Mouse (Mus musculus) midbrain, embryonic 11.5 days (tissue): ENCODE measurements around the gene Ndufs2. TPM values are rescaled to one million over a fixed set of nuclear protein-coding genes. Genes with fewer than 3 reads are reported as not detected.
"Not testable (repeated sequence)": the region's sequence is repeated elsewhere in the genome, so short reads cannot be mapped to it uniquely, and the experiment has no call there.

Experiments used
- ATAC-seq: fragments of 200-750 bp; cut with Nextera tagmentation; 2 replicates; pipeline ENCODE4 v1.8.0; 2017; ENCODE audit warnings: moderate TSS enrichment, moderate library complexity; ENCODE audit not compliant: low FRiP score
- DNase-seq: peaks from one replicate; pipeline ENCODE4 v3.0.0; 2015; ENCODE audit warnings: low spot score; ENCODE audit errors: missing footprints
- H3K27ac ChIP-seq: fragments of 300-500 bp; sonication (generic); 2 replicates; pipeline ENCODE4 v1.5.1; 2014; ENCODE audit warnings: low read depth, low read length
- H3K27me3 ChIP-seq: fragments of 300-500 bp; sonication (generic); 2 replicates; pipeline ENCODE4 v1.6.1; 2014; ENCODE audit warnings: mild to moderate bottlenecking, low read length, moderate library complexity, mixed read lengths; ENCODE audit not compliant: control insufficient read depth, insufficient read depth
- H3K36me3 ChIP-seq: fragments of 300-500 bp; sonication (generic); 2 replicates; pipeline ENCODE4 v1.6.1; 2014; ENCODE audit warnings: mild to moderate bottlenecking, low read length, moderate library complexity, mixed read lengths; ENCODE audit not compliant: control insufficient read depth, insufficient read depth
- H3K4me1 ChIP-seq: fragments of 300-500 bp; sonication (generic); 2 replicates; pipeline ENCODE4 v1.6.1; 2014; ENCODE audit warnings: low read length; ENCODE audit not compliant: control insufficient read depth, insufficient read depth
- H3K4me2 ChIP-seq: fragments of 300-500 bp; sonication (generic); 2 replicates; pipeline ENCODE4 v1.6.1; 2014; ENCODE audit warnings: mild to moderate bottlenecking, moderate library complexity
- H3K4me3 ChIP-seq: fragments of 300-500 bp; sonication (generic); 2 replicates; pipeline ENCODE4 v1.5.1; 2014; ENCODE audit warnings: low read depth, low read length
- H3K9ac ChIP-seq: fragments of 300-500 bp; sonication (generic); 2 replicates; pipeline ENCODE4 v1.6.1; 2014; ENCODE audit warnings: low read length
- H3K9me3 ChIP-seq: fragments of 300-500 bp; sonication (generic); 2 replicates; pipeline ENCODE4 v1.6.1; 2016; ENCODE audit warnings: low read length; ENCODE audit not compliant: control insufficient read depth
- WGBS: fragments of 180-500 bp; shearing (Covaris S2); extraction: QIAGEN DNeasy Blood & Tissue Kit; methylation state at CpG from one replicate; pipeline ENCODE4 v1.1.7; 2014; 5-methylcytosine and 5-hydroxymethylcytosine counted together
- polyA plus RNA-seq: library from polyadenylated mRNA; unstranded; fragments of >200 nt; fragmentation: Nextera tagmentation; extraction: Ambion mirVana; gene quantifications from 2 replicates; pipeline ENCODE4 v1.2.1, GENCODE M21; 2014

The Ndufs2 gene
- polyA plus RNA-seq, 1 experiment from 2014 or later, result 232 TPM

DNA sequence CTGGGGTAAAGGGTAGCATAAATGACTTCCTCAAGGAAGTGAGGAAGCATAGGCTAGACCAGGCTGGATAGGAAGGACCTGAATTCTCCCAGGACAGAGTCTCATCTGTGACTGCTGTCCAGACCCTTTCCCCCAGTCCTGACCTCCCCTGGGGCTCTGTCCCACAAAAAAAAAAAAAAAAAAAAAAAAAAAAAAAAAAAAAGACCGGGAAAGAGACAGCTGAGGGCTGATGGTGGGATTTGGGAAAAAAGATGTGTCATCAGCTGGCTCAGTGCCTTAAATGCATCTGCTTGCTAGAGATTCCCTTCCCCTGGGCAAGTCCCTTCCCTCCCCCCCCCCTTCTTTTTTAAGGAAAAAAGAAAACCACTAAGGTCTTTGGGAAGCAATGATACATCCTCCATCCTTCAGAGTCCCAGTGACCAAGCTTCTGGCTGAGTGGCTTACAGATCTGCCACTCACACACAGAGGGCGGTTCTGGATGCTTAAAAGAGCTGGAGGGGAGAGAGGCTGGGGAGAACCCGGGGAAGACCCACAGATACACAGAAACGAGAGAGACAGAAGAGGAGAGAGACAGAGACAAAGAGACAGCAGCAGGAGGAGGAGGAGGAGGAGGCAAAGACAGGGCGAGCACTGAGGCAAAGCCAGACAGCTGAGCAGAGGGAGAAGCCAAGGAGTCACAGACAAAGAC, 1.1 kb downstream of the Ndufs2 start, which contains the start of gene Adamts4:
Gene Adamts4 (plus strand): TSS at position 509 of the 688 bp plus-strand sequence.
- ATAC-seq (no peak), DNase-seq (peak; percentile 93)
- Histone ChIP-seq H3K9ac (peak within 1 kb of the TSS; percentile 51), H3K4me1 (peaks cover 37% of the 10 kb centered on the region), H3K4me3 (peak within 1 kb of the TSS; percentile 18), H3K4me2 (peak within 1 kb of the TSS; percentile 47), H3K9me3 (no peaks in the 10 kb centered on the region), H3K27me3 (no peaks in the 10 kb centered on the region), H3K36me3 (no peaks in the 10 kb centered on the region), H3K27ac (no peak within 1 kb of the TSS)
- WGBS, result 7% methylated on average over 5 of the region's 5 CpGs

DNA sequence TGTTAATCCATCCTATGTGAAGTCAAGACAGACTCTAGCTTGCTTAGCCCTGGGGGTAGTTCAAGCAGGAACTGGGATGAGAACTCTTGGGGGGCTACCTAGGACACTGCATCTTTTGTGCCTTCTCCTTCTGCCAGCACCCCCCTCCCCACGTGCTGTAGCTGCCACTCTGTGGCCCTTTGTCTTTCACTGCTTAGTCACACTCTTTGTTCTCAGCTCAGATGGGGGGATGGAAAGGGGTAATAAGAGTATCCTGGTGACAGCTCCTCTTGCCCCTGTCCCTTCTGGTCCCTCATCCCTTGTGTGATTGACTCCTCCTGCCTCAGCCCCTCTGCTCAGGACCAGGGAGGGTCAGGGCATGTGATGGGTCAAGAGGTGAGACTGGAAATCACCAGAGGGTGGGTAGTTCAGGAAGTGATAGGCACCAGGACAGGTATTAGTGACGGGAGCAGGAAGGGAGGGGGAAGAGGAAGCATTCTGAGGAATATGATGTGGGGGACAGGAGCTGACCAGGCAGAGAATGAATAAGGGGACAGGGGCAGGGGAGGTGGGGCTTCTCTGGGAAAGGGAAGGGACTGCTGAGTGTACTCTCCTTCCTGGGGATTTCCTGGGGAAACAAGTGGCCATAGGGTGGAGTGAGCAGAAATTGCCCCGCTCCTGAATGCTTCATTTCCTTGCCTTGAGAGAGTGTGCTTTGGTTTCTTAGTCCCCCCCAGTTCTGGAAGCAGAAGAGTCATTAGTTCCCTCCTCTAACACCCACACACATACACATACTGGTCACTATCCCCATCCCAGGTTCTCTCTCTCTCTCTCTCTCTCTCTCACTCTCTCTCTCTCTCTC, 2.6 kb downstream of the Ndufs2 start:
- DNase-seq (no peak), ATAC-seq (no peak)
- Histone ChIP-seq H3K9me3 (no peaks in the 10 kb centered on the region), H3K27ac (no peak overlapping the region), H3K27me3 (no peaks in the 10 kb centered on the region), H3K9ac (no peak overlapping the region; the same call in 1 of the 2 replicates), H3K36me3 (no peaks in the 10 kb centered on the region), H3K4me3 (no peak overlapping the region), H3K4me2 (no peak overlapping the region), H3K4me1 (peaks cover 37% of the 10 kb centered on the region)
- 36% methylated on average over 3 of the region's 3 CpGs for WGBS

DNA sequence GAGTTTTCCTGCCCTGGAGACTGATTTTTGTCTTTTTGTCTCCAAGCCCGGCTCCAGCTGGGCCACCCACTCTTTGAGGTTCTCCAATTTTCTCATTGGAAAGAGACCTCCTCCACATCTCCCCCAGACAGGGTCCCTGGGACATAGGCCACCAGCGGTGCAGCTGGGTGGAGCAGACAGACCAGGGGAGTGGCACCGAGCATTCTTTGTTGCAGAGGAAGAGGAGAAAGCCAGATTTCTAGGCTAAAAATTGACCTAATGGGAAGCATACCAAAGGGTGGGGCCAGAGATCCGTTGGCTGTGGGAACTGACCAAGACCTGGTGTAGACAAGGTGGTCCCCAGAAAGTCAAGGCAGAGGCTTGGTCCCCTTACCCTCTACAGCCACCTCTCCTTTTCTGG, 3.3 kb downstream of the Ndufs2 start:
- Histone ChIP-seq H3K4me3 (peak overlapping the region; percentile 64), H3K27ac (peak overlapping the region; percentile 5; the same call in 1 of the 2 replicates), H3K4me2 (peak overlapping the region; percentile 81; the same call in 1 of the 2 replicates), H3K27me3 (no peaks in the 10 kb centered on the region), H3K9me3 (no peaks in the 10 kb centered on the region), H3K9ac (peak overlapping the region; percentile 89), H3K4me1 (peaks cover 37% of the 10 kb centered on the region), H3K36me3 (no peaks in the 10 kb centered on the region)
- 22% methylated on average over 4 of the region's 4 CpGs for WGBS
- ATAC-seq (no peak), DNase-seq (no peak)

DNA sequence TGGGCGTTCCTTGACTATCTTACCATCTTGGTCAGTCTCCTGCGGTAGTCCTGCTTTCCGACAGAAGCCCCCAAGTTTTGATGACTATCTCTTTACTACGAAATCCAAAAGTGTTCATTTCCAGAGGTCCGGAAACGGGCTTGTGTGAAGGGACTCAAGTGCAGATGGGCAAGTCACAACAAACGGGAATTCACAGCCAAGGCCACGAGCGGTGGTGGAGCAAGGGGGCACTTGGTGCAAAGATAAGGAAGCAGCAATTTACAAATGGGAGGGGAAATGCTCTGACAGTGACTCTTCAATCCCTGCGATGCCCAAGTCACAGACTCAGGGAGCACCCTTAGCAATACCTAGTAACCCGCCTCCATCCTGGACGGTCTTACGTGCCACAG, 3.7 kb downstream of the Ndufs2 start:
- WGBS, result 18% methylated on average over 13 of the region's 13 CpGs
- Histone ChIP-seq H3K4me2 (peak overlapping the region; percentile 81), H3K27me3 (no peaks in the 10 kb centered on the region), H3K36me3 (peaks cover under 1% of the 10 kb centered on the region; the same call in 1 of the 2 replicates), H3K9ac (peak overlapping the region; percentile 89), H3K9me3 (no peaks in the 10 kb centered on the region), H3K4me1 (peaks cover 37% of the 10 kb centered on the region), H3K4me3 (peak overlapping the region; percentile 64), H3K27ac (peak overlapping the region; percentile 20; the same call in 1 of the 2 replicates)
- DNase-seq (no peak), ATAC-seq (peak; percentile 4; the same call in 1 of the 2 replicates)

DNA sequence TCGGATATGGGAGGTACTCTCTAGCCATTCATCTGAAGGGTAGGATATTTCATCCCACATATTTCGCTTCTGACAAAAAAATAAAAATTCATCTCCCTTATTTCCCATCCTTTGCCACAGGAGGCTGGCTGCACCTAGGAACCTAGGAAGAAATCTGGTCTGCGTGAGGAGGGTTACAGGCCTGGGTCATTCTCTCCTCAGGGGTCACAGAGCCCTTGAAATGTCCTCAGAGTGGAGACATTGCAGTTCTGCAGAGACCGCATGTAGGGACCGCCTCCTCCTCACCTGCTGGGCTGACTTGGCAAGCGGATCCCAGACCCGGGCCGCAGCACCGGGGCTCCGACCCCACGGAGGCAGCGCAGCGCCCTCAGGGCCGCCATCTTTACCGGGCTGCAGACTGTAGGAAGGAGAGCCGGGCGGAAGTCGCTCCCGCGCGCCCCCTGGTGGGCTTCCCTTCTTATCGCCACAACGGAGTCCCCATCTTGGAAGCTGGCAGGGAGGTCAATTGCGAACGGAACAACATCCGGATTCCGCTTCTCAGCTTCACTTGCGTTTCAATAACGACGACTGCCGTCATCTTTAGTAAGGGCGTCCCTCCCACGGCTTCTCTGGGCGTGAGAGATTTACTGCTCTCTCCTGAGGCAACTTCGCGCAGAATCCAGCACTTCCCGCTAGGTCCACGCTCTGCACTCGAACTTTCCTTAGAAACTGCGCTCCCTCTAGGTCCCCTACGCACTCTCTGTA, 4.3 kb downstream of the Ndufs2 start:
- Histone ChIP-seq H3K4me3 (peak overlapping the region; percentile 64), H3K9ac (peak overlapping the region; percentile 89), H3K4me1 (peaks cover 33% of the 10 kb centered on the region), H3K27me3 (no peaks in the 10 kb centered on the region), H3K4me2 (peak overlapping the region; percentile 81), H3K27ac (peak overlapping the region; percentile 20; the same call in 1 of the 2 replicates), H3K36me3 (peaks cover 4% of the 10 kb centered on the region; the same call in 1 of the 2 replicates), H3K9me3 (no peaks in the 10 kb centered on the region)
- DNase-seq (peak; percentile 100), ATAC-seq (peak; percentile 92)
- under 1% methylated on average over 41 of the region's 41 CpGs for WGBS

DNA sequence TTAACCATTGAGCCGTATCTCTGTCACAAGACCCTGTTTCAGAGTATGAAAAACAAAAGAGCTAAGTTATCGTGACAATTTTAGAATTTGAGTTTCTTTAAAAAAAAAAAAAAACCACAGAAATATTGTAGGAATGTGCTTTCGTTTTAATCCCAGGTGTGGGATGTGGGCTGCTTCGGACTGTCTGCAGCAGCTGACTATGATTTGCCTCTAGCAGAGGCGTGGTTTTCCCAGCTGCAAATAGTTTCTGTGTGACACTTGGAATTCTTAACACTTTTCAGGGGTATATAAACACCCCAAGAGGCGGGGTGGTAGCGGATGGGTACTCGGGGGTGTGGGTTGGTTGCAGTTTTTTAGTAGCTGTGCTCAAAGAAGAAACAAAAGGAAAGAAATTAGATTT, 5.8 kb downstream of the Ndufs2 start:
- no peak overlapping the region for H3K4me3 ChIP-seq
- H3K27ac ChIP-seq, result no peak overlapping the region
- ATAC-seq (no peak), DNase-seq (no peak)
- no peak overlapping the region for H3K9ac ChIP-seq
- no peaks in the 10 kb centered on the region for H3K27me3 ChIP-seq
- 94% methylated on average over 8 of the region's 8 CpGs for WGBS
- peaks cover 21% of the 10 kb centered on the region for H3K4me1 ChIP-seq
- H3K36me3 ChIP-seq, result peaks cover 4% of the 10 kb centered on the region; the same call in 1 of the 2 replicates
- H3K4me2 ChIP-seq, result no peak overlapping the region
- no peaks in the 10 kb centered on the region for H3K9me3 ChIP-seq

DNA sequence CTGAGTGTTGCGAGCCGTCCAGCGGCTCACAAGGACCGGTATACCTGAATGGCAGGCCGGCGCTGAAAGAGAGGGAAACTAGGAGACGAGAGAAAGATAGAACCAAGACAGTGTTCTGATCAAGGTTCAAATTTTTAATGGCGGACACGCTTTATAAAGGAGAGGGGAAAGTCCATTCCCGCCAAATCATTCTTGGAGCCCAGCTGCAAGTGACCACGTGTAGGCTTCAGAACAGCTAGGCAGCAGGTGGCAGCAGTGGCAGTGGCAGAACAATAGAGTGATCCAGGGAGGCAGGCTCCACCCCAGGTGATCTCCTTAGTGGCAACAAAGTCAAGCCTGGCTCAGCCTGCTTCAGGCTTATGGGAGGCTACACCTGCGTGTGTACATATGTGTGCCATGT, 9.2 kb downstream of the Ndufs2 start:
- not testable (repeated sequence) for DNase-seq, H3K4me3 ChIP-seq, H3K9ac ChIP-seq, ATAC-seq, H3K27ac ChIP-seq, H3K9me3 ChIP-seq, H3K27me3 ChIP-seq, H3K4me2 ChIP-seq, H3K4me1 ChIP-seq
- peaks cover 16% of the 10 kb centered on the region; the same call in 1 of the 2 replicates for H3K36me3 ChIP-seq
- 83% methylated on average over 12 of the region's 12 CpGs for WGBS

DNA sequence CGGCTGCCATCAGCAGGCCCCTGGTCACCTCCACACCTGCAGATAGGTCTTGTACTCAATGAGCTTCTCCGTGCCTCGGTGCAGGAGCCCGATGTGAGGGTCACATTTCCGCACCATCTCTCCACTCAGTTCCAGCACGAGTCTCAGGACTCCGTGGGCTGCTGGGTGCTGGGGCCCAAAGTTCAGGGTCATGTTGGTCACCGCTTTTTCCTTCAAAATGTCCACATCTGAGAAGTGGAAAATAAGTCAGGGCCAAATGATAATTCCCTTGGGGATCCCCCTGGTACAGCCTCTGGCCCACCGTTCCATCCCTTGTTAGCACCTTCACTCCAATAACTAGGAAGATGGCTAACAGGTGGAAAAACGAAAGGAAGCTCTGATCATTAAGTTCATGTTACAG, 10.3 kb downstream of the Ndufs2 start:
- ATAC-seq, result no peak
- Histone ChIP-seq H3K4me2 (no peak overlapping the region), H3K36me3 (peaks cover 21% of the 10 kb centered on the region; the same call in 1 of the 2 replicates), H3K9ac (no peak overlapping the region), H3K27ac (no peak overlapping the region), H3K27me3 (no peaks in the 10 kb centered on the region), H3K9me3 (no peaks in the 10 kb centered on the region), H3K4me3 (no peak overlapping the region), H3K4me1 (no peaks in the 10 kb centered on the region; the same call in 1 of the 2 replicates)
- no peak for DNase-seq
- 94% methylated on average over 10 of the region's 10 CpGs for WGBS
